Mouse (Mus musculus): ENCODE results near the gene Uba52.

GRCm38 (mm10) chr8:70476333-70477268 is 34.0 kb downstream of the Uba52 start, which contains the start of gene Klhl26:
- TF ChIP-seq CTCF (conservative IDR thresholded peaks at IDR 0.05; ENCODE audit: insufficient read depth, insufficient read length, low read depth, low read length) (no peak), POLR2A (IDR thresholded peaks at IDR 0.05; ENCODE audit: low read depth, low read length) (no peak)

Measured in kidney, adult 2 months (tissue).